Mouse (Mus musculus) layer of hippocampus, postnatal 14 days (tissue): ENCODE data around the gene Gm6588. TPM values are rescaled to one million over a fixed set of nuclear protein-coding genes. Genes with fewer than 3 reads are reported as not detected.

Experiments used
- total RNA-seq, 2 experiments: library from RNA; stranded (reverse); gene quantifications; 2 replicates each; pipeline ENCODE4 v1.2.3; 2021

The Gm6588 gene
- total RNA-seq, 2 experiments from 2014 or later = not detected

Other genes starting within 250 kb of the Gm6588 start
- 1 to 10 TPM; 1.1 to 1.8 TPM for gene Cryba4, start 196.9 kb upstream of the Gm6588 start, total RNA-seq
- gene Crybb1, start 193.6 kb upstream of the Gm6588 start, total RNA-seq = 10 to 100 TPM; 16.1 to 17.5 TPM
- 10 to 100 TPM; 41.1 to 43.0 TPM for gene Tpst2, start 172.7 kb upstream of the Gm6588 start, total RNA-seq
- gene Tfip11, start 123.1 kb upstream of the Gm6588 start, total RNA-seq = 10 to 100 TPM; 34.9 to 36.8 TPM
- gene Srrd, start 106.4 kb upstream of the Gm6588 start, total RNA-seq = 10 to 100 TPM; 26.4 to 30.1 TPM
- 10 to 100 TPM; 25.0 to 29.9 TPM for gene Hps4, start 106.3 kb upstream of the Gm6588 start, total RNA-seq
- not detected for gene Gm6583, start 93.4 kb upstream of the Gm6588 start, total RNA-seq
- 100 to 1,000 TPM; 161 to 174 TPM for gene Asphd2, start 54.6 kb upstream of the Gm6588 start, total RNA-seq
- gene Sez6l, start 127.8 kb downstream of the Gm6588 start, total RNA-seq = 100 to 1,000 TPM; 202 to 218 TPM